Mouse (Mus musculus) gastrocnemius, adult 18-20 months (tissue): Measurements from ENCODE around the gene Epn1. TPM values are rescaled to one million over a fixed set of nuclear protein-coding genes. Genes with fewer than 3 reads are reported as not detected.
A peak's percentile ranks its signal among the peaks of the same experiment; 100 is the strongest.
"Not testable (repeated sequence)": the region's sequence is repeated elsewhere in the genome, so short reads cannot be mapped to it uniquely, and the experiment has no call there.

Experiments used
- DNase-seq: peaks from one replicate; pipeline ENCODE4 v3.0.0; 2021; ENCODE audit warnings: low spot score
- total RNA-seq, 2 experiments: library from RNA; stranded (reverse); gene quantifications; 2 replicates each; pipeline ENCODE4 v1.2.3; 2021

The Epn1 gene
- total RNA-seq, 2 experiments from 2014 or later = 161 to 183 TPM

DNA sequence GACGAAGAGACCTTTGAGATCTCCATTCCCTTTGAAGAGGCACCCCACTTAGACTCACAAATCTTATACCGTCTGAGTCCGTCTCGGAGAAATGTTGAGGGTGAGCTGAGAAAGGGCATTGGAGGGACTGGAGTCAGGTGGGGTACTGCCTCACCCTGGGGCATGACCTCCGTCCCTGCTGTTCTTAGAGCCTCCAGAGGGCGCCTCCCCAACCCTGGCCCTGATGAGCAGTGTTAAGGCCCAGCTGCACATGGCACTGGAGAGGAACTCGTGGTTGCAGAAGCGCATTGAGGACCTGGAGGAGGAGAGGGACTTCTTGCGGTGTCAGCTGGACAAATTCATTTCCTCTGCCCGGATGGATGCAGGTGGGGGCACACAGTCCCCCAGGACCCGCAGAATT lies 22.2 kb upstream of the Epn1 start:
- DNase-seq = no peak

DNA sequence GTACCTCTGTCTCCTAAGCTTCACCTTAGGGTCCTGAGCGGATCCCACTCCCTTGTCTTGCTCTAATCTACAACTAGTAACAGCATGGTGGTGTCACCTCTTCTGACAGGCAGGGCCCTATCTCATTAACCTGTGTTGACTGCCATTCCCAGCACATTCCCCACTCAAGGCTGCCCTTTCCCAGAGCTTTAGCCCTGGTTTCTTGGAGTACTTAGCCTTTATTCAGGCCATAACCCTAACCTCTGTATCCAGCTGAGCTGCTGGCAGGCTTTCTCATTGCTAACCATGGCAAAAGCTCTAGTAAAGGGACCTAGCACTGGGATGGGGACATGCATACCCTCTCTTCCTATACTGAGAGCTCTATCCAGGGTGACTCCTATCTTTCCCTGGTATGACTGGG lies 21.4 kb upstream of the Epn1 start:
- no peak for DNase-seq

DNA sequence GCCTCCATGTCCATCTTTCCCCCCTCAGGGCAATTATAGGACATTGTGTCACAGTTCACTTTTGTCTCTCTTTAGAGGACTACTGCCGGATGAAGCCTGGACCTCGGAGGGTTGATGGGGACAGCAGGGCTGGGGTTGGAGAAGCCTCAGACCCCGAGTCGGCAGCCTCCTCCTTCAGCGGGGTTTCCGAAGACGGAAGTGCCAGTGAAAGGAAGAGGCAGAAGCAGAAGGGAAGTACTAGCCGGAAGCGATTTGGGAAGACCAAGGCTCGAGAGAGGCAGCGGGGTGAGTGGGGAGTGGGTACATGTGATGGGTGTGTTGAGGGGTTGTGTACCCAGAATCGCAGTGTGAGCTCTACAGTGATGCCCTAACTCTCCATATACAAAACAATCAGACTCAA lies 20.6 kb upstream of the Epn1 start:
- no peak for DNase-seq

DNA sequence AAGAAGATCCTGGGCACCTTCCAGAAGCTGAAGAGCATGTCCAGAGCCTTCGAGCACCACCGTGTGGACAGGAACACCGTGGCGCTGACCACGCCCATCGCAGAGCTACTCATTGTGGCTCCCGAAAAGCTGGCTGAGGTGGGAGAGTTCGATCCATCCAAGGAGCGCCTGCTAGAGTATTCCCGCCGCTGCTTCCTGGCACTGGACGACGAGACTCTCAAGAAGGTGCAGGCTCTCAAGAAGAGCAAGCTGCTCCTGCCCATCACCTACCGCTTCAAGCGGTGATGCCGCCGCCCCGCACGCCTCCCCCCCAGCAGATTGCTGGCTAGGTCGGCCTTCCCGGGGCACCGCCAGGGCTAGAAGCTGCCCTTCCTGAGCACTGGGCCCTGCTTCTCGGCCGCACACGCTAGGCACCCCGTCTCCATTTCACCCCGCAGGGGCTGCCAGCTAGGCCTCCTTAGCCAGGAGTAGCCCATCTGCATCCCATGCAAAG lies 19.8 kb upstream of the Epn1 start:
- DNase-seq = peak; percentile 78

DNA sequence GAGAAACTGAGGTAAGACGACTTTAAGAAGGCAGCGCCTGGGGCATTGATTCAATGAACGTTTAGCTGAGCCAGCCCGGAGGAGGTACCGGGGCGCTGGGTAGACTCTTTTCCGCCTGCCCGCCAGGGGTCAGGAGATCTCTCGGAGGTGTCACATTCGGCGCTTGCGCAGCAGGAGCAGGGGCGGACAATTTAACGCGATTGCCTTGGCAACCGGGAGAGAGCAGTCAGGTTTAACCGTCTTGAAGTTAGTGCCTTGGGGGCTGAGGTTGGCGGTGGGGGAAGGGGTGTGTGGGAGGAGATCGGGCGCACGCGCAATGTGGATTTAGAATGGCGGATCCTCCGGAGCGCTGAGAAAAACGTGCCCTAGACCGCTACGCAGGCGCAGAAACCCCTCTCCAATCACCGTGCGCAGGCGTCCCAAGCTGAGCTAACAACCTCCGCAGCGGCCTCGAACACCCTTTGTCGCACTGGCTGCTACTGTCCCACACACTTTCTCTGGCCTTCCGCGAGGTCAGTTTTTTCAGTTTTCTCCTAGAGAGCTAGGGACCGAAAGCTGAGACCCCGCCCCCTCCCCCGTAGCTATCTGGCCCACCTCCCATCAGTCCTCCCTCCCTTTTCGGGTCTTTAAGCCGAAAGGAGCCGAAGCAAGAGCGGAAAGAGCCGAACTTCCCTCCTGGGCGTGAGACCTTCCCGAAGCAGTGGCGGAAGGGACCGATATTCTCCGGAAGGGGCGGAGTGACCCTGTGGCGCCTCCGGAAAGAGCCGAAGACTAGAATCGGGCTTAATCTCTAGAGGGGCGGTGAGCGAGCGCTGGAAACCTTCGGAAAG lies 18.9 kb upstream of the Epn1 start:
- DNase-seq = peak; percentile 99

DNA sequence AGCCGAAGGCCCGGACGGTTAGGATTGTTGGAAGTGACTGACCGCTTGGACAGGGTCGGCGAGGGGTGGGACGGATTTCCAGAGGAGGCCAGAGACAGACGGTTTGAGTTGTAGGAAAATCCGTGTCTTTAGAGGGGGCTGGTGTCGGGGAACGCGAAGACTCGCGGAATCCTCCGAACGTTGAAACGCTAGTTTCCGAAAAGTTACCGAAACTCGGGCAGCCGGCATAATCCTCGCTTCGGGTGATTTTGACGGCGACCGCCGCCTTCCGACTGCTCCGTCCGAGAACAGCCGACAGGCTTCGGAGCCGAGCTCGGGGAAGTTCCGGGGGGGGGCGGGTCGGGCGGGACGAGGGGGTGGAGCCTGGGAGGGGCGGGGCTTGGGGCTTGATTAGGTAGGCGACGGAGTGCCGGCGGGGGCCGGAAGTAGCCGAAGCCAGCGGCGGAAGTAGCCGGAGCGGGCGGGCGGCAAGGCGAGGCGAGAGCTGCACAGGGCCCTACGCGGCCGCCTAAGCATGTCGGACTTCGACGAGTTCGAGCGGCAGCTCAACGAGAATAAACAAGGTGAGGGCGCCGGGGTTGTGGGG lies 18.2 kb upstream of the Epn1 start, which contains the start of gene U2af2:
Gene U2af2, plus strand, starts transcription at position 370 of the 586 bp plus-strand sequence.
- peak; percentile 92 for DNase-seq

DNA sequence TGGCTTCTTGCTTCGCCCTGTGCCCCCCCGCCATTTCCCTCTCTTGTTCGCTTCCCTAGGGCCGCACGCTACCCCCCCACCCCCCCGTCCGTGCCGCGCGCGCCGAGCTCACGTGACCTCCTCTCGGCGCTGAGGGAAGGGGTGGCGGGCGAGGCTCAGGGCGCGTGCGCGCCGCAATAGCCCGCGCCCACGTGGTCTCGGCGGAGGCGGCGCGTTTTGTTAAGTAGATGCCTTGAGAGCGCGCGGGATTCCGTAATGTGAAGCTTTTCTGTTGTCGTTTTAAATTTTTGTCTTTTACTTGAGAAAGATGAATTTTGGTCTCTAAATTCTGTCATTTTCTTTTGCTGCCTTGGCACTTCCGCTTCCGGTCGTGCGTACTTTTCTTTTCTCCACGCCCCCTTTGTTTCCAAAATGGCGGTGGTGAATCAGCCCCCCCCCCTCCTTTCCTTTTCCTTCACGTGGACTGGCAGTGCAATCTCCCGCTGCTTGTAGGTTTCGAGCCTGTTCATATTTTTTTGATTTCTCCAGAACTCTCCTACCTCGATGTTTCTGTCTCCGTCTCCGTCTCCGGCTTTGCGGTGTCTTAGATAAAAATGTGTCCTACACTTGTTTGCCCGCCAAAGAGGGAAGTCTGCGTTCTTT lies 17.6 kb upstream of the Epn1 start:
- DNase-seq = peak; percentile 66

DNA sequence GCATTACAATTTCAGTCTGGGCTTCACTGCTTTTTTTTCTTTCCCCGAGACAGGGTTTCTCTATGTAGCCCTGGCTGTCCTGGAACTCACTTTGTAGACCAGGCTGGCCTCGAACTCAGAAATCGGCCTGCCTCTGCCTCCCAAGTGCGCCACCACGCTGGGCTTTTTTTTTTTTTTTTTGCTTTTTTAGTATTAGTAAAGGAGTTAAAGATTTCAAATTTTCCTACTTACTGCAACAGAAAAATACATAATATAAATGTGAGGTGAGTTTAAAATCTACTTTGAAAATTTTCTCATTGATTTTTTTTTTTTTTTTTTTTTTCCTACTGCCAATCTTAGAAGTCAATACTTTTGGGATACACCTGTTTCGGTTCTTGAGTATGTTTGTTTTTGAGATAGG lies 15.1 kb upstream of the Epn1 start:
- no peak for DNase-seq

DNA sequence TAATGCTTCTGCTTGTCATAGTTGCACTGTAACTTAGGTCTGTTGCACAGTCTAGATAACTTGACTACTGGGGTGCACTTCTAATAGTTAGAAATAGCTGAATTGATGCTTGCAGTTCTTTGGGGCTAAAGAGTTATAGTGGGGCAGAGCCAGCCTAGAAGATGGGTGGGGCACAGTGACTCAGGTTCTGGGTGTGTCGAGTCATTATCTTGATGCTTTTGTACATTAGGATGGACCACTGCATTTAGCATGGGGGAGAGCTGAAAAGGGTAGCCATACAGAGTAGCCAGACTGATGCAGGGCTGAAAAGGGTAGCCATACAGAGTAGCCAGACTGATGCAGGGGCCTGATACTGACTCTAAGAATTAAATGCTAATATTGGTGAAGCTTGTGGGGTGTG lies 6.4 kb upstream of the Epn1 start:
- no peak for DNase-seq

DNA sequence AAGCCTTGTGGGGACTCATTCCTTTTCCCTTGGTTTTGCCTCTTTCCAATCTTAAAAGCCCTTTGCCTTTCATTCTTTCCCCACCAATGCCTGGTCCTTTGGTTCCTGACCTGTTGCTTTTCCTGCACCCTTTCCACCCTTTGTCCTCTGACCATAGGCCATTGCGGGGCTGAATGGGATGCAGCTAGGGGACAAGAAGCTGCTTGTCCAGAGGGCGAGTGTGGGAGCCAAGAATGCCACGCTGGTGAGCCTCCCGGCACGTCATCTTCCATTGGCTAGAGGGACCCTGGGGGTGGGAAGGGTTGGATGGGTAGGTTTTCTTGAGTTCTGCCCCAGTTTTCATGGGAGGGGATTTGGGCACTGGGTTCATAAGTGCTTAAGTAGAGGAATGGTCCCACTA lies 5.1 kb upstream of the Epn1 start:
- no peak for DNase-seq

DNA sequence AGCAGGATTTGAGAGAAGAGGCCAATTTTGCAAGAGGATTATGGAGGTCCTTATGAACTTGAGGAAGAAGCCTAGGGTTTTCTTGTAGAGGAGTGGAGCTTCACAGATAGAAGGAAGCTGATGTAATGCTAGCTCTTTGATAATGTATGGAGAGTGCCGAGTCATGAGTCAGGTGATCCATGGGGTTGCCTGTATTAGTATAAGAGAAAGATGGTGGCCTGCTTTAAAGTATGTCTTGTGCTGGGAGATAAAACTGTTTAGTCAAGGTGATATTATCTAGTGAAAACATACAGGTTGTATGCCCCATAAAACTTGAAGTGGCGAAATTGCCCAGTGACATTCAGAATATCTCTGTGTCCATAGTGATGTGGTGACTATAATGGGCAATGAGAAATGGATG lies 3.1 kb upstream of the Epn1 start:
- DNase-seq = no peak

DNA sequence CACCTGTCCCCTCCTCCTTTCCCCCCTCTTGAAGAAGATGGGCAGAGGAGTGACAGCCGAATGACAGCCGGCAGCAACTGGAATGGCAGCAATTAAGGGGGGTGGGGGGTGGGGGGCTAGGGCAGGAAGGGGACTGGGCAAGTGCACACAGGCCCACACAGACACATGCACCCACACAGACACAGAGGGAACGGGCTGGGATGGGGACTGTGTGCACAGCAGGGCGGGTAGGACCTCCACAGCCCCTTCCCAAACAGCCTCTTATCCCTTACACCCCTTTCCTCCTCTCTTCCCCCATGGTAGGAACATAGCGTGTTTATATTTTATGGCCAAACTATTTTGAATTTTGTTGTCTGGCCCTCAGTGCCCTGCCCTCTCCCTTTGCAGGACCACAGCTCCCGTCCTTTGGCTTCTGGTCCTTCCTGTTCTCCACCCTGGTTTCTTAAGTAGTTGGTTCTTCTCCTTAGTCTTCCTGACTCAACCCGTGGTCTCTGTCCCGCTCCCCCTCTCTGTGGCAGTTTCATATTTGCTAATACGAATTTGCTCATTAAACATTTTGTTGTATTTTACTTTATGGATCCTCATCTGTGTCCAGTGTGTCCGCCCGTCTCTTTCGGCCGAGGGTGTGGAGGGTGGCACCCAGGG lies 548 bp upstream of the Epn1 start:
- DNase-seq = not testable (repeated sequence)

DNA sequence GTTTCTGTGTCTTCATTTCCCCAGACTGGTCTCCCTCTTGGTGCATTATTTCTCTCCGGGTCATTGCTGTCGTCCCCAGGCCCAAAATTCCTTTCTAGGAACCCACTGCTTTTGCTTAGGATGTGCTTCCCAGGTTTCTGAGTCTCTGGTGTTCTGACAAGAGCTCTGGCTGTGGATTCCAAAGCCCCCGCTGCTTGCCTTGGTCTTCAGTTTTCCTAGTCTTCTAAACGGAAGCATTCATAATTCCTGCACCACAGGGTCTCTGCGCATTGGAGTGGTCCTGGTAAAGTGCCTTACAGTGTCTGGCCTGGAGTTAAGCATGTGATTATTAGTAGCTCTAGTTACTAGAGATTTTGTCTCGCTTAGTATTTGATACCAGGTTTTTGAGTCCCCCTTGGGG lies 780 bp downstream of the Epn1 start:
- DNase-seq = no peak

DNA sequence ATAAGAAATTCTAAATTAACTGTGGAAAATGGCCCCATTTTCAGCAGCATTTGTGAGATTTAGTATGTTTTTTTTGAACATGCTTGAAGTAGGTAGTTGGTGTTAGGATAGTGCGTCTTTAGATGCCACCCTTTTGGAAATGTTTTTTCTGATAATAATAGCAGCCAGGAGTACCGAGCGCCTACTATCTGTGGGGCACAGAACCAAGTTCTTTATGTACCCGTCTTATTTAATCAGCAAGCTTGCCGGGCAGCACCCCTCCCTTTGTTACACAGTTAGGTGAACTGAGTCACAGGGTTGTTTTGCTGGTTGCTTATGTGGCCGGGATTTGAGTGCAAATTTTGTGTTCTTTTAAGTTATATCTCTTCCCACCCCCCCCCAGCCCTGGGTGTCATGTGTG lies 1.2 kb downstream of the Epn1 start:
- DNase-seq = no peak

DNA sequence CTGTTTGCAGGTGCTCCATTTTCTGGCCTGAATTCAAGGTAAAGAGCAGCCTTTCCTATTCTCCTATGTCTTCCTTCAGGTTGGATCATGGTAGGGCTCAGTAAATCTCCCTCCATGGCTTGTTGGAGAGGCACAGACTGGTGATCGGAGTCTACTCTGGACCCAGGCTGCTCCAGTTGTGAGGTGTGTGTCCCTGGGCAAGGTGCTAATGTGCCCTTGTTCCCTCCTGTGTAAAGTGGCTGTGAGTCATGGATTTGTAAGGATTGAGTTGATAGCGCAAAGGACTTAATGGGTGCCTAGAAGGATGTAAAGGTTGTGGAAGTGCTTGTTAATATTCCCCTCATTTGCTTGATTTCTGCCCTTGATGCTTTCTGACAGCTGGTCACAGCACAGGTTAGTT lies 1.9 kb downstream of the Epn1 start:
- no peak for DNase-seq

DNA sequence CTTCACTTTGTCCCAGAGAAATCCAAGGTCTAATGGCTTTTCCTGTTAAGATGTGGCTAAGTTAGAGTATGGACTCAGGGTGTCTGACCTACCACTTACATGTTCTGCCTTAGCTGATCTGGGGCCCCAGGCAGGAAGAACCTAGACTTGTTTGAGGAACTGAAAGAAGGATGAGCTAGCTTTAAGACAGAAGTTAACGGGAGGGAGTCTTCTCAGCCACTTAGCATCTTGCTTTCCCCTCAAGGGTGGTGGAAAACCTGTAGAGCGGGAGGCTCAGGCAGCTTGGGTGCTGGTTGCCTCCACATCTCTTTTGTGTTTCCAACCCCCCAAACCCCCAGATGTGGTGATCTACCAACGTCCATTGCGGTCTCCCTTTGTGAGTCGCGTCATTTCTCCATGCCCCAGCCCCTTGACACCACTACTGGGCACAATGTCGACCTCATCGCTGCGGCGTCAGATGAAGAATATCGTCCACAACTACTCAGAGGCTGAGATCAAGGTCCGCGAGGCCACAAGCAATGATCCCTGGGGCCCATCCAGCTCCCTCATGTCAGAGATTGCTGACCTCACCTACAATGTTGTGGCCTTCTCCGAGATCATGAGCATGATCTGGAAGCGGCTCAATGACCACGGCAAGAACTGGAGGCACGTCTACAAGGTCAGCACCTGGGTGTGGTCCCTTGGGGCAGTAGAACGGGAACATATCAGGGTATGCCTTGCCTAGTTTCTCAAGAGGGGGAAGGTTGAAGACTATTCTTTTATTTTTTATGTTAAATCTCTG lies 3.5 kb downstream of the Epn1 start:
- DNase-seq = no peak

DNA sequence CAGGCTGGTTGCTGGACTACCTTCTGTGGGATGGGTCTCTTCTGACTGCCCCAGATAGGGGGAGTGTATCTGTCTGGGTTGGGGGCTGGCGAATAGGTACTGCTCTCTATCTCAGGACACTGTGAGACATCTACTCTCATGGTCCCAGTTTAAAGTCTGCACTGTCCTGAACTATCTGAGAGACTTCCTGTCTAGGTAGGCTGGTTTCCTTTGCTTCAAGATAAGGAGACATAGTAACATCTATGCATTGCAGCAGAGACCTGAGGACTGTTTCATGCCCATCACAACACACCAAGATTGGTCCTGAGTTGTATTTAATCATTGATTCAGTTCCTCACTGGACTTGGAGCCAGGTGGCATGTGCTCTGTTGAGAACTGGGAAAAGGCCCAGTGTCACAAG lies 5.5 kb downstream of the Epn1 start:
- no peak for DNase-seq

DNA sequence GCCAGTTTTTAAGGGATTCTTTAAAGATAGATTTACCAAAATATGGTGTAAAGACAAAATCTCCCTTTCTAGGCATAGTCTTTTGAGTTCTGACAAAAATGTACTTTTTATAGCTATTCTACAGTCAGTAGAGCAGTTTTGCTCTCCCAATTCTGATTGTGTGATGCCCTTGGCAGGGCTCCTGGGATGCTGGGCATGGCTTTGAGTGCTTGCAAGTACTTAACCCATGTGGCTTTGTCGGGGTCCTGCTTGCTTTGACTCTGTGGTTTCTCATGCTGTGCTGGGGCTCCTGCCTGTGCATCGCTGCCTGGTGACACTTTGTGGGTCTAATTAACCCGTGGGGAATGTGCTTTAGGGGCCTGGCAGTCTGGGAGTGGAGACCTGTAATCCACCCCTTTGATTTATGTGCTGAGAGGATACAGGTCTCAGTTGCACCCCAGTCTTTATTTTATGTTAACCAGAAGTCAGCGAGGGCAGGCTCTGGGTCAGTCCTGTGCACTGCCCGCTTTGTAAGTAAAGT lies 6.9 kb downstream of the Epn1 start:
- no peak for DNase-seq

DNA sequence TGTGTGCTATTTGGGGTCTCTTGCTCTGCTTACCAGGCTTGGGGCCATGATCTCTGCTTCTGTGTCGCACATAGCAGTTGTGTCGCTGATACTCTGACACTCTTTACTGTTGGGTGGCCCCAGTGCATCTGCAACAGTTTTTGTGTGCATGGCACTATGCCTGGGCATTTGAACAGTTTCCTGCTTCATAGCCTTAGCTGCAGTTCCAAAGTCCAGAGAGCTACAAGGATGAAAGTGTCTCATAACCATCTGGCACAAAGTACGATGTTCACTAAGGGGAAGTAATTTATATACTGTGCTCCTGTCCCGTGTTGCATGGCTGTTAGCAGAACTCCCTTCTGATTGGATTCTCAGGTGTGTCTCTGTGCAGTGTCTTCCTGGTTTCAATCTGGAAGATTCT lies 7.9 kb downstream of the Epn1 start:
- no peak for DNase-seq

DNA sequence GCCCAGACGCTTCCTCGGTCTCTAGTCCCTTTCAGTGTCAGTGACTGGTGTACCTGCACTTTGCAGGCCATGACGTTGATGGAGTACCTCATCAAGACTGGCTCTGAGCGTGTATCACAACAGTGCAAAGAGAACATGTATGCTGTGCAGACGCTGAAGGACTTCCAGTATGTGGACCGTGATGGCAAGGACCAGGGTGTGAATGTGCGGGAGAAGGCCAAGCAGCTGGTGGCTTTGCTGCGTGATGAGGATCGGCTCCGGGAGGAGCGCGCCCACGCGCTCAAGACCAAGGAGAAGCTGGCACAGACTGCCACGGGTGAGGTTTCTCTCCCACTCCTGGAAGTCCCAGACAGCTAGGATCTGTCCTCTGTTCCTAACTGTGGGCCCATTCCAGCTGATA lies 9.8 kb downstream of the Epn1 start:
- DNase-seq = no peak
